Mouse (Mus musculus) c-Kit-positive CD71-negative TER-119-negative erythroid progenitor cells, embryonic 14.5 days (primary cell): Measurements from ENCODE around the gene Vmn1r188.
"Not testable (repeated sequence)": the region's sequence is repeated elsewhere in the genome, so short reads cannot be mapped to it uniquely, and the experiment has no call there.

Source experiments
- DNase-seq: peaks from one replicate; pipeline ENCODE4 v3.0.0-alpha.2; 2013; ENCODE audit warnings: low read depth

Gene Vmn1r188

GRCm38 (mm10) chr13:22084140-22084539, at the start of gene Vmn1r188:
TSS of gene Vmn1r188 (plus strand) at chr13:22084440.
- DNase-seq: not testable (repeated sequence)

GRCm38 (mm10) chr13:22034443-22035266, 49.6 kb upstream of the Vmn1r188 start:
- no peak for DNase-seq

GRCm38 (mm10) chr13:22035267-22036148, 48.7 kb upstream of the Vmn1r188 start, which contains the start of the genes Hist1h2ah and Hist1h2bk:
TSS of gene Hist1h2ah (minus strand) at chr13:22035568.
TSS of gene Hist1h2bk (plus strand) at chr13:22035870.
- DNase-seq: peak; percentile 92

- DNase-seq: no peak
These were observed 47.9 kb upstream of the Vmn1r188 start for GRCm38 (mm10) chr13:22036149-22036956.

GRCm38 (mm10) chr13:22036986-22037385, 47.3 kb upstream of the Vmn1r188 start:
- DNase-seq: no peak

GRCm38 (mm10) chr13:22037415-22037814, 46.8 kb upstream of the Vmn1r188 start:
- DNase-seq: no peak

- no peak for DNase-seq
These were observed 44.9 kb upstream of the Vmn1r188 start for GRCm38 (mm10) chr13:22039364-22039763.

- no peak for DNase-seq
These were observed 44.2 kb upstream of the Vmn1r188 start for GRCm38 (mm10) chr13:22039951-22040463.

- peak; percentile 58 for DNase-seq
These were observed 43.6 kb upstream of the Vmn1r188 start for GRCm38 (mm10) chr13:22040464-22041141.

GRCm38 (mm10) chr13:22041142-22041536, 43.1 kb upstream of the Vmn1r188 start, which contains the start of gene Hist1h4i:
TSS of gene Hist1h4i (minus strand) at chr13:22041362.
- DNase-seq: peak; percentile 95

GRCm38 (mm10) chr13:22041651-22042567, 42.3 kb upstream of the Vmn1r188 start:
- DNase-seq: no peak

GRCm38 (mm10) chr13:22042568-22043502, 41.4 kb upstream of the Vmn1r188 start, which contains the start of the genes Hist1h2ag and Hist1h2bj:
TSS of gene Hist1h2ag (minus strand) at chr13:22042944.
TSS of gene Hist1h2bj (plus strand) at chr13:22043214.
- DNase-seq: peak; percentile 96

- peak; percentile 57 for DNase-seq
These were observed 40.5 kb upstream of the Vmn1r188 start for GRCm38 (mm10) chr13:22043503-22044431.

- DNase-seq: no peak
These were observed 39.6 kb upstream of the Vmn1r188 start for GRCm38 (mm10) chr13:22044432-22045155.

GRCm38 (mm10) chr13:22045311-22045710, 38.9 kb upstream of the Vmn1r188 start:
- no peak for DNase-seq

GRCm38 (mm10) chr13:22049041-22049440, 35.2 kb upstream of the Vmn1r188 start:
- no peak for DNase-seq
